Mouse (Mus musculus) ovary, adult 10 weeks (tissue): ENCODE measurements around the gene Ugt2a3. TPM values are rescaled to one million over a fixed set of nuclear protein-coding genes. Genes with fewer than 3 reads are reported as not detected.

Experiments
- polyA plus RNA-seq: library from polyadenylated mRNA; stranded (reverse); fragments of 350-450 nt; fragmentation: Illumina TruSeq; extraction: RNeasy Lipid Tissue Mini Kit (QIAGEN cat#74804); gene quantifications from one replicate; pipeline ENCODE4 v1.2.3, GENCODE M21; 2014

Ugt2a3 gene
- not detected for polyA plus RNA-seq

GRCm38 (mm10) chr5:87336961-87337697 lies at the start of gene Ugt2a3:
TSS of gene Ugt2a3 (minus strand) at chr5:87337195.

Other genes starting within 250 kb of the Ugt2a3 start
- gene Ugt2b36, start 244.6 kb downstream of the Ugt2a3 start, polyA plus RNA-seq, result not detected
- gene Ugt2b5, start 196.9 kb downstream of the Ugt2a3 start, polyA plus RNA-seq, result not detected
- gene Ugt2b37, start 82.4 kb downstream of the Ugt2a3 start, polyA plus RNA-seq, result not detected
- not detected for gene Ugt2b38, start 87.0 kb upstream of the Ugt2a3 start, polyA plus RNA-seq
- not detected for gene Ugt2a2, start 145.1 kb upstream of the Ugt2a3 start, polyA plus RNA-seq
- not detected for gene Gm43638, start 149.6 kb upstream of the Ugt2a3 start, polyA plus RNA-seq
- not detected for gene Ugt2a1, start 153.7 kb upstream of the Ugt2a3 start, polyA plus RNA-seq
- gene Sult1b1, start 201.0 kb upstream of the Ugt2a3 start, polyA plus RNA-seq, result not detected
- 2.6 TPM for gene Sult1d1, start 231.8 kb upstream of the Ugt2a3 start, polyA plus RNA-seq